Mouse (Mus musculus): Measurements from ENCODE around the gene Plac1.
A peak's percentile ranks its signal among the peaks of the same experiment; 100 is the strongest.
"Not testable (repeated sequence)": the region's sequence is repeated elsewhere in the genome, so short reads cannot be mapped to it uniquely, and the experiment has no call there.

Gene Plac1

GRCm38 (mm10) chrX:53240011-53240410, at the start of gene Plac1:
Plac1 (minus strand) TSS chrX:53240111.
- DNase-seq (ENCODE audit: low spot score in 2 of 2), result no peak

GRCm38 (mm10) chrX:53287924-53288323, 48.0 kb upstream of the Plac1 start:
- DNase-seq (ENCODE audit: low spot score in 2 of 2), result no peak

GRCm38 (mm10) chrX:53273124-53273523, 33.2 kb upstream of the Plac1 start, which contains the start of gene Fam122c:
Fam122c (plus strand) TSS chrX:53273424.
- no peak for DNase-seq (ENCODE audit: low spot score in 2 of 2)

- DNase-seq (ENCODE audit: low spot score in 2 of 2), result not testable (repeated sequence)
Measured at GRCm38 (mm10) chrX:53271628-53272027, 31.7 kb upstream of the Plac1 start.

- no peak for DNase-seq (ENCODE audit: low spot score in 2 of 2)
Measured at GRCm38 (mm10) chrX:53270063-53270432, 30.1 kb upstream of the Plac1 start.

- peak; percentile 75 to 82 for DNase-seq (ENCODE audit: low spot score in 2 of 2)
Measured at GRCm38 (mm10) chrX:53269289-53270062, 29.6 kb upstream of the Plac1 start, which contains the start of gene Fam122b. Fam122b (minus strand) TSS chrX:53269805.

- DNase-seq (ENCODE audit: low spot score in 2 of 2), result peak; percentile 8 to 23
Measured at GRCm38 (mm10) chrX:53268856-53269255, 28.9 kb upstream of the Plac1 start.

GRCm38 (mm10) chrX:53266186-53266585, 26.3 kb upstream of the Plac1 start:
- DNase-seq (ENCODE audit: low spot score in 2 of 2), result no peak

GRCm38 (mm10) chrX:53255195-53255594, 15.3 kb upstream of the Plac1 start:
- DNase-seq (ENCODE audit: low spot score in 2 of 2), result no peak

- DNase-seq (ENCODE audit: low spot score in 2 of 2), result no peak
Measured at GRCm38 (mm10) chrX:53237971-53238370, 1.9 kb downstream of the Plac1 start.

- DNase-seq (ENCODE audit: low spot score in 2 of 2), result no peak
Measured at GRCm38 (mm10) chrX:53236404-53236803, 3.5 kb downstream of the Plac1 start.

- no peak for DNase-seq (ENCODE audit: low spot score in 2 of 2)
Measured at GRCm38 (mm10) chrX:53233689-53234088, 6.2 kb downstream of the Plac1 start.

GRCm38 (mm10) chrX:53231965-53232364, 7.9 kb downstream of the Plac1 start:
- DNase-seq (ENCODE audit: low spot score in 2 of 2), result no peak

- DNase-seq (ENCODE audit: low spot score in 2 of 2), result no peak
Measured at GRCm38 (mm10) chrX:53224353-53224944, 15.5 kb downstream of the Plac1 start.

GRCm38 (mm10) chrX:53220855-53221254, 19.1 kb downstream of the Plac1 start:
- DNase-seq (ENCODE audit: low spot score in 2 of 2), result no peak

- DNase-seq (ENCODE audit: low spot score in 2 of 2), result no peak
Measured at GRCm38 (mm10) chrX:53214557-53215229, 25.2 kb downstream of the Plac1 start.

- DNase-seq (ENCODE audit: low spot score in 2 of 2), result no peak
Measured at GRCm38 (mm10) chrX:53213838-53214237, 26.1 kb downstream of the Plac1 start.

GRCm38 (mm10) chrX:53212485-53212884, 27.4 kb downstream of the Plac1 start:
- DNase-seq (ENCODE audit: low spot score in 2 of 2), result no peak

GRCm38 (mm10) chrX:53211756-53212483, 28.0 kb downstream of the Plac1 start:
- DNase-seq (ENCODE audit: low spot score in 2 of 2), result no peak

- DNase-seq (ENCODE audit: low spot score in 2 of 2), result no peak
Measured at GRCm38 (mm10) chrX:53209431-53209830, 30.5 kb downstream of the Plac1 start.

GRCm38 (mm10) chrX:53204690-53205311, 35.1 kb downstream of the Plac1 start:
- DNase-seq (ENCODE audit: low spot score in 2 of 2), result no peak

- DNase-seq (ENCODE audit: low spot score in 2 of 2), result no peak
Measured at GRCm38 (mm10) chrX:53201616-53202015, 38.3 kb downstream of the Plac1 start.
